Mouse (Mus musculus) forebrain, embryonic 16.5 days (tissue): ENCODE measurements around the gene Ccdc28b. TPM values are rescaled to one million over a fixed set of nuclear protein-coding genes. Genes with fewer than 3 reads are reported as not detected.

Experiments
- ATAC-seq: fragments of 200-750 bp; cut with Nextera tagmentation; 2 replicates; pipeline ENCODE4 v1.8.0; 2017; ENCODE audit warnings: mild to moderate bottlenecking, moderate library complexity
- H3K27ac ChIP-seq: fragments of 300-500 bp; sonication (generic); 2 replicates; pipeline ENCODE4 v1.5.1; 2014; ENCODE audit warnings: low read length, control low read depth
- H3K27me3 ChIP-seq: fragments of 300-500 bp; sonication (generic); replicated peaks from 2 replicates; pipeline ENCODE4 v1.6.1; 2014; ENCODE audit warnings: low read length; ENCODE audit not compliant: control insufficient read depth, insufficient read depth
- H3K36me3 ChIP-seq: fragments of 300-500 bp; sonication (generic); 2 replicates; pipeline ENCODE4 v1.6.1; 2014; ENCODE audit not compliant: control insufficient read depth, insufficient read depth
- H3K4me1 ChIP-seq: fragments of 300-500 bp; sonication (generic); replicated peaks from 2 replicates; pipeline ENCODE4 v1.6.1; 2014; ENCODE audit warnings: low read length; ENCODE audit not compliant: control insufficient read depth, insufficient read depth
- H3K4me2 ChIP-seq: fragments of 300-500 bp; sonication (generic); 2 replicates; pipeline ENCODE4 v1.6.1; 2014; ENCODE audit warnings: mild to moderate bottlenecking, low read length, control low read depth
- H3K4me3 ChIP-seq: fragments of 300-500 bp; sonication (generic); replicated peaks from 2 replicates; pipeline ENCODE4 v1.5.1; 2014; ENCODE audit warnings: mild to moderate bottlenecking, low read length, control low read depth
- H3K9ac ChIP-seq: fragments of 300-500 bp; sonication (generic); replicated peaks from 2 replicates; pipeline ENCODE4 v1.6.1; 2014; ENCODE audit warnings: low read depth, low read length, control low read depth
- H3K9me3 ChIP-seq: fragments of 300-500 bp; sonication (generic); 2 replicates; pipeline ENCODE4 v1.6.1; 2016; ENCODE audit warnings: low read length; ENCODE audit not compliant: control insufficient read depth
- WGBS: fragments of 180-500 bp; shearing (Covaris S2); extraction: QIAGEN DNeasy Blood & Tissue Kit; methylation state at CpG from one replicate; pipeline ENCODE4 v1.1.7; 2014; 5-methylcytosine and 5-hydroxymethylcytosine counted together
- polyA plus RNA-seq: library from polyadenylated mRNA; unstranded; fragments of >200 nt; fragmentation: Nextera tagmentation; extraction: Ambion mirVana; gene quantifications from 2 replicates; pipeline ENCODE4 v1.2.1, GENCODE M21; 2015

Ccdc28b gene
- polyA plus RNA-seq, 1 experiment from 2014 or later = 133 TPM

- Histone ChIP-seq H3K9me3 (no peaks in the 10 kb centered on the region), H3K4me2 (peak within 1 kb of the TSS; percentile 87), H3K4me1 (peaks cover 26% of the 10 kb centered on the region), H3K9ac (peak within 1 kb of the TSS; percentile 95), H3K4me3 (peak within 1 kb of the TSS; percentile 73), H3K27me3 (no peaks in the 10 kb centered on the region), H3K27ac (peak within 1 kb of the TSS; percentile 70), H3K36me3 (peaks cover 5% of the 10 kb centered on the region)
- WGBS = 0% methylated on average over 74 of the region's 74 CpGs
- peak; percentile 96 for ATAC-seq
Measured at GRCm38 (mm10) chr4:129600233-129601158, 23.3 kb downstream of the Ccdc28b start, which contains the start of the genes Eif3i and Tmem234. Gene Eif3i, minus strand, starts transcription at chr4:129600648. Gene Tmem234, plus strand, starts transcription at chr4:129600668.

DNA sequence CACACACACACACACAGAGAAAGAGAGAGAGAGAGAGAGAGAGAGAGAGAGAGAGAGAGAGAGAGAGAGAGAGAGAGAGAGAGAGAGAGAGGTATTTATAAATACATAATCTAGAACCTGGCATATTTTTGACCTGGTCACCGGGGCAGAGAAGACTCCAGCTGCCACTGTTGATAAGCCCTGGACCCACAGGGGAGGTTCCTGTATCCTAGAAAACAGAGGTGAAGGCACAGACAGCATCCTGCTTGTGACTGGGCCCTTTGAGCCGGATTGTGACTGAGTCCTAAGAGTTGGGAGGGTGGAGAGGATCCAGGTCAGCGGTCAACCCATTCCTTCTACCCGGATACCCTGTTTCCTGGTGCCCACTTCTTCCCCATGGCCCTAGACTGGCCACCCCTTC, 34.9 kb downstream of the Ccdc28b start:
- Histone ChIP-seq H3K4me2 (no peak overlapping the region), H3K9ac (no peak overlapping the region), H3K27ac (no peak overlapping the region), H3K27me3 (no peaks in the 10 kb centered on the region), H3K36me3 (peaks cover 27% of the 10 kb centered on the region), H3K9me3 (no peaks in the 10 kb centered on the region), H3K4me1 (peaks cover 7% of the 10 kb centered on the region), H3K4me3 (no peak overlapping the region)
- ATAC-seq = no peak
- 82% methylated on average over 4 of the region's 4 CpGs for WGBS

GRCm38 (mm10) chr4:129586943-129587342, 36.8 kb downstream of the Ccdc28b start:
- Histone ChIP-seq H3K36me3 (peaks cover 17% of the 10 kb centered on the region), H3K4me3 (no peak overlapping the region), H3K9me3 (no peaks in the 10 kb centered on the region), H3K27me3 (no peaks in the 10 kb centered on the region), H3K4me2 (no peak overlapping the region), H3K4me1 (peaks cover 7% of the 10 kb centered on the region), H3K27ac (no peak overlapping the region), H3K9ac (no peak overlapping the region)
- no peak for ATAC-seq
- WGBS = 10% methylated on average over 1 of the region's 1 CpGs

DNA sequence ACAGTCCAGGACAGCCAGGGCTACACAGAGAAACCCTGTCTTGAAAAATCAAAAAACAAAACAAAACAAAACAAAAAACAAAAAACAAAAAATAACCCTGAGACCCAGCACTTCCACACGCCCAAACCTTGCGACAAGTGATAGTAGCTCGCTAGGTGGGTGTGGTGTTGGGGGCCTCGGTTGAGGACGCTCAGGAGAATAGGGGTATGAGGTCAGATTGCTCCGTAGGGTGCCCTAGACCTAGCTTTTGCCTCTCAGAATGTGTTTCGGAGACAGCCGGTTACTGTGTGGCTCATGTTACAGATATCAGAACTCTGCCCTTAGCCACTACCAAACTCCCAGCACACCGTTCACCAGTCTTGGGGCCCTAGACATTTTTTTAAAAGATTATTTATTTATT, 38.0 kb downstream of the Ccdc28b start:
- Histone ChIP-seq H3K4me3 (no peak overlapping the region), H3K27me3 (no peaks in the 10 kb centered on the region), H3K27ac (no peak overlapping the region), H3K9ac (no peak overlapping the region), H3K36me3 (peaks cover 7% of the 10 kb centered on the region; the same call in 1 of the 2 replicates), H3K4me2 (no peak overlapping the region), H3K9me3 (no peaks in the 10 kb centered on the region), H3K4me1 (peaks cover 7% of the 10 kb centered on the region)
- ATAC-seq = no peak
- 82% methylated on average over 9 of the region's 9 CpGs for WGBS

DNA sequence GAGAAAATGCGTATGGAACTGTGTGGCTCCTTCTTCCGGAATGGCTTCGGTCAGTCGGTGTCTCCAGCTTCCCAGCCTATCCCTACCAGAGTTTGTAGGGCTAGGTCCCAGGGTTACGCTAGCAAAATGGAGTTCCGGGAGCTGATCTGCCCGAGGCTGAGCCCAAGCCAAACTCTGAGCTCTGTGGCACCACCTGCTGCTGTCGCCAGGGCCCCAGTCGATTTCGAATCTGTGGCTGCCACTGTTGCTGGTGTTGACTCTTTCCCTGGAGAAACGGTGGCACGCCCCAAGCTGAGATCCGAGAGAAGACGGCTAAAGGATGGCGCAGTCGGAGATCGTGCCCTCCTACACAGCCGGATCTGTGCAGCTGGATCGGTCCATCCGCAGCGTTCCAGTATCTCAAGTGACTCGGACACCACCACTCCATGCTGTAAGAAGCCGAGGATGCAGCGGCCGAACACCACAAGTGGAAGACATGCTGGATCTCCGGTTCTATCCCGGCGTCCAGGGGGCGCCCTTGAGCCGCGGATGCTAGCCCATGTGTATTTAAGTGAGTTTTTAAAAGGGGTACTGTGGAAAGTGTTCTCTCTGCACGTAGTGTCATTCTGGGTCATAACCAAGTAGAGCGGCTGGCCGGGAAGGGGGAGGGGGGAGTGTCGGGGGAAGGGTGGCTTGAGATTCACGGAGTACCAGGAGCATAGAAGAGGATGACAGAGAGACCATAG, 38.7 kb downstream of the Ccdc28b start:
- Histone ChIP-seq H3K27me3 (no peaks in the 10 kb centered on the region), H3K9me3 (no peaks in the 10 kb centered on the region), H3K4me3 (peak overlapping the region; percentile 41), H3K9ac (peak overlapping the region; percentile 50), H3K36me3 (no peaks in the 10 kb centered on the region), H3K4me1 (peaks cover 7% of the 10 kb centered on the region), H3K27ac (no peak overlapping the region), H3K4me2 (peak overlapping the region; percentile 61)
- ATAC-seq = peak; percentile 52
- 1% methylated on average over 36 of the region's 36 CpGs for WGBS

DNA sequence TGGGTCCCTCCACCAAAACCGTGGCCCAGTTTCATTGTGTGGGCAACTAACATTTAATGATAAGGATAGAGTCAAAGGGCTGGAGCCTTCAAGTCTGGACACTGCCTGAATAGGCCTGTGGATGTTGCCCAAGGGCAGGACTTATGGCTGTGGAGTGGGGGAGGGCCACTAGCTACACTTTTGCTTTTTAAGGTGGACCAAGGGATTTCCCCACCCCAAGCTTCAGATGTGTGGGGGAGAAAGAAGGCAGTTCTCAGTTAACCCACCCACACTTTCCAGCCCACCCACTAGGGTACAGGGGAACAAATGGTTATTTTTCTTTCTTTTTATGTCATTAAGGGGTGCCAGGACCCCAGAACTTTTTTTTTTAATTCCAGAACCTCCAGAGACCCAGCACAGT, 39.4 kb downstream of the Ccdc28b start:
- H3K36me3 ChIP-seq = no peaks in the 10 kb centered on the region
- H3K9ac ChIP-seq = no peak overlapping the region; the same call in 1 of the 2 replicates
- peaks cover 7% of the 10 kb centered on the region for H3K4me1 ChIP-seq
- no peak overlapping the region for H3K4me3 ChIP-seq
- no peak overlapping the region; the same call in 1 of the 2 replicates for H3K4me2 ChIP-seq
- ATAC-seq = no peak
- H3K27ac ChIP-seq = no peak overlapping the region
- WGBS = 74% methylated on average over 1 of the region's 1 CpGs
- H3K27me3 ChIP-seq = no peaks in the 10 kb centered on the region
- no peaks in the 10 kb centered on the region for H3K9me3 ChIP-seq

- Histone ChIP-seq H3K9ac (no peak overlapping the region), H3K27me3 (no peaks in the 10 kb centered on the region), H3K4me1 (peaks cover 9% of the 10 kb centered on the region), H3K27ac (no peak overlapping the region), H3K4me2 (no peak overlapping the region), H3K9me3 (no peaks in the 10 kb centered on the region), H3K36me3 (no peaks in the 10 kb centered on the region), H3K4me3 (no peak overlapping the region)
- WGBS = 79% methylated on average over 1 of the region's 1 CpGs
- ATAC-seq = no peak
Measured at GRCm38 (mm10) chr4:129582251-129582650, 41.5 kb downstream of the Ccdc28b start.

GRCm38 (mm10) chr4:129580347-129580746, 43.4 kb downstream of the Ccdc28b start:
- no peak overlapping the region for H3K4me2 ChIP-seq
- ATAC-seq = no peak
- H3K9me3 ChIP-seq = no peaks in the 10 kb centered on the region
- no peaks in the 10 kb centered on the region for H3K36me3 ChIP-seq
- H3K27me3 ChIP-seq = no peaks in the 10 kb centered on the region
- WGBS = 68% methylated on average over 7 of the region's 7 CpGs
- no peak overlapping the region for H3K4me3 ChIP-seq
- H3K4me1 ChIP-seq = peaks cover 14% of the 10 kb centered on the region
- H3K27ac ChIP-seq = no peak overlapping the region
- no peak overlapping the region for H3K9ac ChIP-seq

DNA sequence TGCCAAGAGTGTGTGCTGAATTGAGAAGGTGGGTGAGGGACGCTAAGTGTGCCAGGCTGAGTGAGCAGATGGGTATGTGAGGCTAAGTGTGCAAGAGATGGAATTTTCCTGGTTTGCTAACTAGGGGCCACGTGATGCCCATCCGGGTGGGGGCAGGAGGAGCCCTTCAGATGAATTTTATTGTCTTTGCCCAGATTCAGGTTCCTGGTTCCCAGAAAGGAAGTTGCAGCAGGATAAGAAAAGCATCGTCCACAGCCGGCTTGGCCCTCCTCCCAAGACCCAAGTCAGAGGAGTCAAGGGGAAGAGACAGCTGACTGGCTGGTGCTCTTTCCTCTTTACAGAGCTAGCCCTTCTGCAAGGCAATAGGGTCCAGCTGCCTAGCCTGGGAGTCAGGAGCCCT, 45.3 kb downstream of the Ccdc28b start, which contains the start of gene Fam167b:
Gene Fam167b (minus strand): TSS at position 84 of the 400 bp plus-strand sequence.
- no peak for ATAC-seq
- Histone ChIP-seq H3K9ac (no peak within 1 kb of the TSS), H3K27me3 (no peaks in the 10 kb centered on the region), H3K4me2 (no peak within 1 kb of the TSS), H3K4me3 (no peak within 1 kb of the TSS), H3K4me1 (peaks cover 7% of the 10 kb centered on the region), H3K36me3 (no peaks in the 10 kb centered on the region), H3K9me3 (no peaks in the 10 kb centered on the region), H3K27ac (no peak within 1 kb of the TSS)
- 90% methylated on average over 5 of the region's 5 CpGs for WGBS
